Mouse (Mus musculus) ES-Bruce4 (cell line): ENCODE data around the gene Atp2b4.
A peak's percentile ranks its signal among the peaks of the same experiment; 100 is the strongest.

Experiments
- CTCF ChIP-seq: IDR thresholded peaks from one replicate; pipeline ENCODE4 v1.8.1; 2011; ENCODE audit warnings: low read depth, low read length
- EP300 ChIP-seq: IDR thresholded peaks from 2 replicates; pipeline ENCODE4 v1.6.1; 2011; ENCODE audit warnings: low read depth, low read length; ENCODE audit not compliant: insufficient read depth
- POLR2A ChIP-seq: IDR thresholded peaks from one replicate; pipeline ENCODE4 v1.8.1; 2011; ENCODE audit warnings: low read length; ENCODE audit not compliant: insufficient read depth

DNA sequence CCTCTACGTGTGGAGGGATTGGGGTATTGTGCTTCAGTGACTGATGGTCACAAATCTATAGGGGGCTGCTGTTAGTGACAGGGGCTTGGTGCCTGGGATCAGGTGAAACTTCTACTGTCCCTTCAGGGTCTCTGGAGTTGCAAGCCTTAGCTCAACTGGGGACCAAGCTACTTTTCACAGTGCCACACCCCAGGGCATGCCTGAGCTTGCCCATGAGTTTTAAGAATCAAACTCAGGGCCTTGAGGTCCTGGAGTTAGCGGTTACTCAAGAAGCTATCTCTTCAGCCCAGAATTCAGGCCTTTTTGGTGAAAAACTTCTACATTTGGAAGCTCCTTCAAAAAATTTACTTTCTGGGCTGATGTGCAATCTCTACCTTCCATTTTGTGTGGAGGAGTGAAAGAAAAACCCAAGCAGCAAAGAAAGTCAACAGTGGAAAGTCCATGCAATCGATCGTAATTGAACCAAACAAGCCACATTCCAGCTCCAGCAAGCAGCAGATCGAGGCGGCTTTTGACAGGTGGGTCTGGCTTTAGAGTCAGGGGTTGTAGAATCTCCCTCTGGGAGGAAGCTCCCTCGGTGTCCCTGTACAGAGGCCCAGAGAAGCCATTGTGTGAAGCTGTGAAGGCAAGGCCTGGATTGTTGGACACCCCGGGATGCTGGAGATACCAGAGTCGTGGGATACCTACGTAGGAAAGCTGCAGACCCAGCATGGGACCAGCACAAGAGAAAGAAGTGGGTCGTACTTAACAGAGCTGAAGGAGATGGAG, 136.5 kb downstream of the Atp2b4 start:
- TF ChIP-seq POLR2A (no peak), CTCF (no peak), EP300 (peak; percentile 91)
